18 mouse cellular contexts compared by ENCODE assay signal in the genomic region with DNA sequence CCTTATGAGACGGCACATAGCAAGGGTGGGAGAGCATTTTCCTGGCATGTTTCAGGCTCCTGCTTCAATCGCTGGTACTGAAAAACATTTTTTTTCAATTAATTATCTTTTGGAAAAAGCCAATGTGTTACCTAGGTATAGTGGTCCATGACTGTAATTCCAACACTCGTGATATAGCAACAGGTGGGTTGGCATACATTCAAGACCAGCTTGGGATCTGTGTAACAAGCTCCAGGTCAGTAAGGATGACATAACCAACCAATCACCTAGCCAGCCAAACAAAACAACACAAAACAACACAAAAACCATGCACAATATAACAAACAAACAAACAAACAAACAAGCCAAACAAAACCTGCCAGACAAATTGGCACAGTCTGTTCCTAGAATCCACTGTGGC. TPM values are rescaled to one million over a fixed set of nuclear protein-coding genes. Genes with fewer than 3 reads are reported as not detected.
"Had no signal": no experiment of that assay in that cellular context is flagged by ENCODE, and none has a peak within 500 bp of the region (broad histone marks: within the 10 kb centered on the region; RNA-seq: fewer than 3 reads in every experiment).

No protein-coding gene starts in this region.

- H3K9ac ChIP-seq: lung, embryonic 15.5 days; midbrain, embryonic 13.5 days; midbrain, embryonic 15.5 days; neural tube, embryonic 12.5 days; stomach, embryonic 15.5 days had no signal

- H3K36me3 ChIP-seq: lung, embryonic 15.5 days; midbrain, embryonic 13.5 days; midbrain, embryonic 15.5 days; neural tube, embryonic 12.5 days; stomach, embryonic 15.5 days had no signal

- H3K4me2 ChIP-seq: lung, embryonic 15.5 days; midbrain, embryonic 11.5 days; midbrain, embryonic 13.5 days; midbrain, embryonic 15.5 days; neural tube, embryonic 12.5 days; stomach, embryonic 15.5 days had no signal

- H3K4me1 ChIP-seq: lung, embryonic 15.5 days; megakaryocyte, embryonic 14.5 days; midbrain, embryonic 13.5 days; neural tube, embryonic 12.5 days; stomach, embryonic 15.5 days had no signal

- ATAC-seq: lung, postnatal 0 days; midbrain, embryonic 13.5 days; midbrain, embryonic 15.5 days had no signal

- DNase-seq: lung, adult 2 months; lung, postnatal 14 days; lung, postnatal 36 days; right cerebral cortex, postnatal 14 days; thymus, adult 2 months; thymus, postnatal 36 days had no signal

- H3K9me3 ChIP-seq: lung, embryonic 15.5 days; midbrain, embryonic 13.5 days; stomach, embryonic 15.5 days had no signal

- H3K27me3 ChIP-seq: lung, embryonic 15.5 days; megakaryocyte, embryonic 14.5 days; midbrain, embryonic 13.5 days; midbrain, embryonic 15.5 days; neural tube, embryonic 12.5 days; stomach, embryonic 15.5 days had no signal

- H3K4me3 ChIP-seq: lung, embryonic 15.5 days; megakaryocyte, embryonic 14.5 days; midbrain, embryonic 13.5 days; midbrain, embryonic 15.5 days; neural tube, embryonic 12.5 days; stomach, embryonic 15.5 days had no signal

- H3K27ac ChIP-seq: lung, embryonic 15.5 days; macrophage; midbrain, embryonic 13.5 days; midbrain, embryonic 15.5 days; neural tube, embryonic 12.5 days; stomach, embryonic 15.5 days; stomach, postnatal 0 days had no signal

RNA-seq across cellular contexts. Expression of a gene that starts 33.9 kb away (rescaled TPM):
- polyA plus RNA-seq: macrophage; midbrain, embryonic 11.5 days; midbrain, embryonic 13.5 days; neural tube, embryonic 12.5 days; neural tube, embryonic 14.5 days; spleen, adult 2 months had no signal
